Comparison of ENCODE assay signal across 20 mouse cellular contexts in the genomic region with DNA sequence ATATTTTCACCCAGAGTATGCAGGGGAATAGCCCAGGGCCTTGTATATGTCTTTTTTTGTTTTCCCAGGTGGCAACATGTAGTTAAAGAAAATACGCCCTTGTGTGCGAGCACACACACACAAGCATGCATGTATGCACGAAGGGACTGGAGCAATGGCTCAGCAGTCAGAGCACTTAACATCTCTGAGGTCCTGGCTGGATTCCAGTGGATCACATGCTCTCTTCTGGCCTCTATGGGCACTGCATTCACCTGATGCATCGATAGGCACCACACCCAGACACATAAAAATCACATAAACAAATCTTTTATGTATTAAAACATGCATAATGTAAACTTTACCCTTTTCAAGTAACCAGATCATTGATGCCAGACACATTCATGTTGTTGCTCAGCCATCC.
"Had no signal": no experiment of that assay in that cellular context is flagged by ENCODE, and none has a peak within 500 bp of the region (broad histone marks: within the 10 kb centered on the region; RNA-seq: fewer than 3 reads in every experiment).

No protein-coding gene starts in this region.

- ATAC-seq: liver, postnatal 0 days; midbrain, embryonic 15.5 days had no signal

- H3K36me3 ChIP-seq: lung, embryonic 15.5 days; midbrain, embryonic 12.5 days; midbrain, embryonic 15.5 days; neural tube, embryonic 12.5 days; neural tube, embryonic 15.5 days had no signal

- H3K27me3 ChIP-seq: limb, embryonic 12.5 days; limb, embryonic 15.5 days; lung, embryonic 15.5 days; midbrain, embryonic 12.5 days; midbrain, embryonic 15.5 days; neural tube, embryonic 12.5 days; neural tube, embryonic 15.5 days had no signal

- H3K4me3 ChIP-seq: limb, embryonic 12.5 days; limb, embryonic 15.5 days; lung, embryonic 15.5 days; midbrain, embryonic 12.5 days; midbrain, embryonic 15.5 days; neural tube, embryonic 12.5 days; neural tube, embryonic 15.5 days had no signal

- H3K9ac ChIP-seq: limb, embryonic 12.5 days; limb, embryonic 15.5 days; liver, embryonic 14.5 days; liver, postnatal 0 days; lung, embryonic 15.5 days; midbrain, embryonic 12.5 days; midbrain, embryonic 15.5 days; neural tube, embryonic 12.5 days; neural tube, embryonic 15.5 days had no signal

- DNase-seq: left cerebral cortex, postnatal 4 days; liver, postnatal 0 days; right cerebral cortex, adult 18-20 months; right cerebral cortex, postnatal 14 days; right cerebral cortex, postnatal 4 days; thymus, adult 2 months; thymus, postnatal 14 days; thymus, postnatal 4 days had no signal

- H3K9me3 ChIP-seq: limb, embryonic 12.5 days; limb, embryonic 15.5 days; lung, embryonic 15.5 days; midbrain, embryonic 12.5 days; midbrain, embryonic 15.5 days; neural tube, embryonic 12.5 days; neural tube, embryonic 15.5 days had no signal

- H3K27ac ChIP-seq: kidney, postnatal 0 days; limb, embryonic 12.5 days; limb, embryonic 15.5 days; liver, embryonic 14.5 days; lung, embryonic 15.5 days; macrophage; midbrain, embryonic 12.5 days; midbrain, embryonic 15.5 days; neural tube, embryonic 12.5 days; neural tube, embryonic 15.5 days; stomach, postnatal 0 days had no signal

- H3K4me2 ChIP-seq: limb, embryonic 12.5 days; limb, embryonic 15.5 days; liver, embryonic 11.5 days; lung, embryonic 15.5 days; midbrain, embryonic 12.5 days; midbrain, embryonic 15.5 days; neural tube, embryonic 12.5 days; neural tube, embryonic 15.5 days had no signal
